Mouse (Mus musculus) heart, adult 2 months (tissue): Measurements from ENCODE around the gene Phospho1.

Experiments
- CTCF ChIP-seq: fragments of 200-600 bp; IDR thresholded peaks from 2 replicates; pipeline ENCODE4 v1.8.1; 2022; ENCODE audit warnings: antibody characterized with exemption, mild to moderate bottlenecking, moderate library complexity
- EP300 ChIP-seq: fragments of 200-500 bp; IDR thresholded peaks from 2 replicates; pipeline ENCODE4 v1.6.1; 2011; ENCODE audit warnings: low read depth, low read length, control low read depth; ENCODE audit not compliant: insufficient read depth
- POLR2A ChIP-seq: fragments of 200-500 bp; IDR thresholded peaks from 2 replicates; pipeline ENCODE4 v1.6.1; 2011; ENCODE audit warnings: mild to moderate bottlenecking, low read depth, low read length, control low read depth; ENCODE audit not compliant: insufficient read depth

DNA sequence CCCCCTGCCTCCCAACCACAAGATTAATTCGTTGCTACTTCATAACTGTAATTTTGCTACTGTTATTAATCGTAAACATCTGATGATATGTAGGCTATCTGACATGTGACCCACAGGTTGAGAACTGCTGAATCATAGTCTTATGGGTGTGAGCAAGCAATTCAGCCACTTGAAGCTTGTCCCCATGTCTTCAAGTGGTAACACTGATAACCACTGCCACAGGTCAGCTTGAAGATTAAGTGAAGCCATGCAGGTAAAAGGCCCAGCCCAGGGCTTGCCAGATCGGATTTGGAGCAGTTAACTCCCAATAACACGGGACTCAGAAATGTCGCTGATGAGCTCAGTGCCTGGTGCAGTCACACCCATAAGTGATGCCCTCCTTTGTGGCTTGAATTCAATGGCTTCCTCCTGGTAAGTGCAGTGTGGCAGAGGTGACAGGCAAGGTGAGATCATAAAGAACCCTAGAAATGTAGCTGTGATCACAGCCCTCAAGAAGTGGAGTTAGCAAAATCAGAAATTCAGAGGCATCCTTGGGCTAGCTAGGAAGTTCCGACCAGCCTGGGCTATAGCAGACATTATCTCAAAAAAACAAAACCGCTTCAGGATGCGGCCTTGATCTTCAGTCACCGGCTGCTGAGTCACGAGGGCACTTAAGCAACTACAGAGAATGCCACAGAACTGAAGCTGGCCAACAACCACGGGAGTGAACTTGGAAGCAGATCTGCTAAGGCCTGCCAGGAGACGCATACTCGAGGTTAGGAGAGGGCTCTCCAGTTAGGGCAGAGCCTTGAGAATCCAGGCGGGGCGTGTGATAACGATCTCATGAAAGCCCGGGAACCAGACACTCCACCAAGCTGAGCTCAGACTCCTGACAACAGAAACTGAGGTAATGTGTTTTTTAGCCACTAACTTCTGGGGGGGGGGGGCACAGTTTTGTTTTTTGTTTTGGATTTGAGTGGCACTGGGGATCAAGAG is 46.7 kb upstream of the Phospho1 start:
- peak; percentile 86 for TF ChIP-seq EP300
- TF ChIP-seq CTCF: no peak
- no peak for TF ChIP-seq POLR2A
